Mouse (Mus musculus) stomach, postnatal 0 days (tissue): ENCODE results near the gene Igsf6.

Experiments used
- CTCF ChIP-seq: IDR thresholded peaks from 2 replicates; pipeline ENCODE4 v1.5.1; 2016; ENCODE audit warnings: antibody characterized with exemption, low read depth, mild to moderate bottlenecking, moderate library complexity
- EP300 ChIP-seq: optimal IDR thresholded peaks from 2 replicates; pipeline ENCODE3; 2016; ENCODE audit warnings: antibody characterized with exemption

- no peak for TF ChIP-seq CTCF
- TF ChIP-seq EP300 = no peak
These were observed 33.5 kb upstream of the Igsf6 start for GRCm38 (mm10) chr7:121107851-121108250.
